Mouse (Mus musculus) CH12.LX (cell line): Measurements from ENCODE around the gene Nat8f5. TPM values are rescaled to one million over a fixed set of nuclear protein-coding genes. Genes with fewer than 3 reads are reported as not detected.
"Not testable (repeated sequence)": the region's sequence is repeated elsewhere in the genome, so short reads cannot be mapped to it uniquely, and the experiment has no call there.

Experiments
- DNase-seq: peaks from one replicate; pipeline ENCODE4 v3.0.0-alpha.2; 2013; ENCODE audit errors: extremely low read depth
- H3K27ac ChIP-seq: 2 replicates; pipeline ENCODE4 v1.5.1; 2012; ENCODE audit warnings: low read depth, mild to moderate bottlenecking, control low read depth, moderate library complexity; ENCODE audit not compliant: insufficient read depth
- H3K27me3 ChIP-seq: replicated peaks from 2 replicates; pipeline ENCODE3; 2012; ENCODE audit warnings: inconsistent platforms
- H3K36me3 ChIP-seq, 2 experiments: replicated peaks in 1 of 2; 2 replicates each; pipeline versions ENCODE3 to v1.6.1; 2012; ENCODE audit warnings: inconsistent platforms in 1 of 2, low read length in 1 of 2, mild to moderate bottlenecking in 1 of 2, mixed read lengths in 1 of 2, moderate library complexity in 1 of 2; ENCODE audit not compliant: control insufficient read depth in 1 of 2, insufficient read depth in 1 of 2
- H3K4me1 ChIP-seq, 2 experiments: 2 replicates each; pipeline ENCODE4 v1.6.1; 2012; ENCODE audit warnings: inconsistent platforms in 1 of 2, moderate library complexity in 1 of 2; ENCODE audit not compliant: insufficient read depth in 2 of 2, control insufficient read depth in 1 of 2
- H3K4me2 ChIP-seq: 2 replicates; pipeline ENCODE4 v1.6.1; 2012; ENCODE audit warnings: low read depth, mild to moderate bottlenecking, control low read depth; ENCODE audit not compliant: poor library complexity, insufficient read depth, severe bottlenecking
- H3K4me3 ChIP-seq, 3 experiments: fragments of 150-350 bp in 1 of 3; sonication (generic) in 1 of 3; replicated peaks in 1 of 3; 2 replicates each; pipeline versions ENCODE3 to v1.5.1; 2011 to 2012; ENCODE audit warnings: low read depth in 2 of 3, low read length in 2 of 3, mild to moderate bottlenecking in 2 of 3, moderate library complexity in 2 of 3, control low read depth in 1 of 3, improper control_type of control experiment in 1 of 3, inconsistent platforms in 1 of 3, mixed read lengths in 1 of 3; ENCODE audit not compliant: poor library complexity in 1 of 3
- H3K79me2 ChIP-seq: replicated peaks from 2 replicates; pipeline ENCODE4 v1.6.1; 2012; ENCODE audit warnings: mild to moderate bottlenecking, moderate library complexity; ENCODE audit not compliant: control insufficient read depth, poor library complexity, insufficient read depth, severe bottlenecking; ENCODE audit errors: extremely low read depth
- H3K9ac ChIP-seq: 2 replicates; pipeline ENCODE4 v1.6.1; 2012; ENCODE audit warnings: low read depth, mild to moderate bottlenecking, control low read depth, moderate library complexity; ENCODE audit not compliant: insufficient read depth
- H3K9me3 ChIP-seq: replicated peaks from 2 replicates; pipeline ENCODE3; 2012; ENCODE audit warnings: low read length, inconsistent platforms, mixed read lengths
- CHD1 ChIP-seq: IDR thresholded peaks from 2 replicates; pipeline ENCODE4 v1.6.1; 2012; ENCODE audit warnings: low read depth, low read length, improper control_type of control experiment, inconsistent platforms
- CHD2 ChIP-seq: IDR thresholded peaks from 2 replicates; pipeline ENCODE4 v1.6.1; 2011; ENCODE audit warnings: low read length, improper control_type of control experiment
- CTCF ChIP-seq, 2 experiments: IDR thresholded peaks in 1 of 2; conservative IDR thresholded peaks in 1 of 2; 2 replicates each; pipeline ENCODE4 v1.5.1; 2011 to 2012; ENCODE audit warnings: low read depth in 2 of 2, low read length in 2 of 2, improper control_type of control experiment in 1 of 2, inconsistent platforms in 1 of 2, mild to moderate bottlenecking in 1 of 2, moderate library complexity in 1 of 2
- KAT2A ChIP-seq: IDR thresholded peaks from 2 replicates; pipeline ENCODE4 v1.6.1; 2012; ENCODE audit warnings: low read length, improper control_type of control experiment, inconsistent platforms; ENCODE audit not compliant: insufficient replicate concordance
- MEF2A ChIP-seq: IDR thresholded peaks from 2 replicates; pipeline ENCODE4 v1.6.1; 2014; ENCODE audit warnings: low read depth, mild to moderate bottlenecking, inconsistent platforms, low read length, improper control_type of control experiment, borderline replicate concordance
- MXI1 ChIP-seq: IDR thresholded peaks from 2 replicates; pipeline ENCODE4 v1.6.1; 2011; ENCODE audit warnings: mild to moderate bottlenecking, low read depth, low read length, improper control_type of control experiment
- POLR2A ChIP-seq: IDR thresholded peaks from 2 replicates; pipeline ENCODE4 v1.6.1; 2011; ENCODE audit warnings: low read depth, mild to moderate bottlenecking, improper control_type of control experiment, low read length
- USF2 ChIP-seq: conservative IDR thresholded peaks from 2 replicates; pipeline ENCODE4 v1.6.1; 2011; ENCODE audit warnings: low read depth, low read length, improper control_type of control experiment
- dilution Hi-C: fragments of 300-500 bp; cut with MboI; formaldehyde crosslinking; loops from 2 replicates; pipeline ENCODE4 v1.14.3; 2020; ENCODE audit warnings: low sequenced_read_pairs; ENCODE audit not compliant: extremely low pct_unique_long_range_greater_than_20kb, extremely low pct_ligation_motif_present
- in situ Hi-C: fragments of 300-500 bp; cut with MboI; formaldehyde crosslinking; loops from 3 replicates; pipeline ENCODE4 v1.14.3; 2019; ENCODE audit warnings: low sequenced_read_pairs, low pct_ligation_motif_present, low pct_unique_long_range_greater_than_20kb, mixed read lengths
- polyA plus RNA-seq: library from polyadenylated mRNA; unstranded; fragments of >175 nt; gene quantifications from 2 replicates; pipeline ENCODE4 v1.2.1, GENCODE M21; 2012; ENCODE audit warnings: low read depth; ENCODE audit not compliant: insufficient read length
- total RNA-seq, 2 experiments: library from RNA; depleted of rRNA; stranded (reverse); fragments of 300-350 nt in 1 of 2; fragments of >200 nt in 1 of 2; gene quantifications; 2 replicates each; pipeline ENCODE4 v1.2.3; 2012 to 2014

The Nat8f5 gene
- total and polyA plus RNA-seq, 3 experiments = not detected

- Histone ChIP-seq H3K27me3 (peaks cover 38% of the 10 kb centered on the region), H3K4me2 (no peak overlapping the region), H3K4me3 (no peak overlapping the region), H3K4me1 (no peaks in the 10 kb centered on the region), H3K79me2 (no peaks in the 10 kb centered on the region), H3K27ac (no peak overlapping the region), H3K9ac (no peak overlapping the region), H3K36me3 (no peaks in the 10 kb centered on the region), H3K9me3 (no peaks in the 10 kb centered on the region)
- in situ Hi-C loops = no loop called here
- dilution Hi-C loops = no loop called here
- TF ChIP-seq MXI1 (no peak), MEF2A (no peak), CHD1 (no peak), CTCF (conservative IDR thresholded peaks at IDR 0.05 in 1 of 2, IDR thresholded peaks at IDR 0.05 in 1 of 2; ENCODE audit: low read depth in 2 of 2, low read length in 2 of 2) (no peak), CHD2 (no peak), KAT2A (no peak), POLR2A (no peak), USF2 (no peak)
- no peak for DNase-seq
Observed at GRCm38 (mm10) chr6:85813339-85813738, 7.4 kb downstream of the Nat8f5 start.

- H3K9me3 ChIP-seq, dilution Hi-C loops, DNase-seq: not testable (repeated sequence)
Observed at GRCm38 (mm10) chr6:85810942-85811537, 9.7 kb downstream of the Nat8f5 start.

GRCm38 (mm10) chr6:85810514-85810913 lies 10.3 kb downstream of the Nat8f5 start:
- H3K36me3 ChIP-seq, H3K27ac ChIP-seq, H3K4me1 ChIP-seq, H3K79me2 ChIP-seq, H3K4me2 ChIP-seq, DNase-seq, H3K9me3 ChIP-seq, H3K9ac ChIP-seq, in situ Hi-C loops, dilution Hi-C loops, H3K4me3 ChIP-seq: not testable (repeated sequence)
- H3K27me3 ChIP-seq = peaks cover 17% of the 10 kb centered on the region

More at GRCm38 (mm10) chr6:85810942-85811537, 9.7 kb downstream of the Nat8f5 start:
- H3K27me3 ChIP-seq = peaks cover 17% of the 10 kb centered on the region
- H3K36me3 ChIP-seq, H3K4me2 ChIP-seq, H3K79me2 ChIP-seq, in situ Hi-C loops, H3K4me3 ChIP-seq, H3K27ac ChIP-seq, H3K4me1 ChIP-seq, H3K9ac ChIP-seq: not testable (repeated sequence)

- in situ Hi-C loops = not testable (repeated sequence)
Observed at GRCm38 (mm10) chr6:85809784-85810183, 11.0 kb downstream of the Nat8f5 start.

GRCm38 (mm10) chr6:85803180-85803579 lies 17.6 kb downstream of the Nat8f5 start:
- H3K36me3 ChIP-seq, H3K27me3 ChIP-seq, in situ Hi-C loops, H3K9me3 ChIP-seq, dilution Hi-C loops, H3K4me2 ChIP-seq, H3K79me2 ChIP-seq, H3K4me3 ChIP-seq, H3K27ac ChIP-seq, H3K4me1 ChIP-seq, H3K9ac ChIP-seq, DNase-seq: not testable (repeated sequence)

More at GRCm38 (mm10) chr6:85809784-85810183, 11.0 kb downstream of the Nat8f5 start:
- H3K4me3 ChIP-seq, H3K27ac ChIP-seq, H3K9me3 ChIP-seq, H3K4me1 ChIP-seq, H3K4me2 ChIP-seq, DNase-seq, H3K9ac ChIP-seq, H3K36me3 ChIP-seq, H3K79me2 ChIP-seq, dilution Hi-C loops: not testable (repeated sequence)
- H3K27me3 ChIP-seq = peaks cover 17% of the 10 kb centered on the region
